Mouse (Mus musculus) thymus, postnatal 4 days (tissue): Measurements from ENCODE around the gene Nelfb.

Experiments used
- DNase-seq: peaks from one replicate; pipeline ENCODE4 v3.0.0; 2021

The Nelfb gene

DNA sequence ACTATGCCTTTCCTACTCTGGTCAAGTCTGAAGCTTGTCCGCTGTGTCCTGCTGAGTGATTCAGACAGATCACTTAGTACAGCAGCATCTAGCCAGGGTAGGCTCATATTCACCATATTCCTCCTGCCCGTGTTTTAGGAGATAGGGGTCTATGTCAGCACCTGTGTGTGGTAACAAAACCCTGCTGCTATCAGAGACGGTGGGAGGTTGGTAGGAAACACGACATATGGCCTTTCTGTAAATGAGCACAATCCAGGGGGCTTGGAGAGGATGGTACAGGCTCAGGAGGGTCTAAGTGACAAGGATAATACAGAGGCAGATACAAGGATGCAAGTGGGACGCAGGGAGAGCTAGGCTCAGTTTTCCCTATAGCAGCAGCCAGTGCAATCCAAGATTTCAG, 18.3 kb upstream of the Nelfb start:
- no peak for DNase-seq

DNA sequence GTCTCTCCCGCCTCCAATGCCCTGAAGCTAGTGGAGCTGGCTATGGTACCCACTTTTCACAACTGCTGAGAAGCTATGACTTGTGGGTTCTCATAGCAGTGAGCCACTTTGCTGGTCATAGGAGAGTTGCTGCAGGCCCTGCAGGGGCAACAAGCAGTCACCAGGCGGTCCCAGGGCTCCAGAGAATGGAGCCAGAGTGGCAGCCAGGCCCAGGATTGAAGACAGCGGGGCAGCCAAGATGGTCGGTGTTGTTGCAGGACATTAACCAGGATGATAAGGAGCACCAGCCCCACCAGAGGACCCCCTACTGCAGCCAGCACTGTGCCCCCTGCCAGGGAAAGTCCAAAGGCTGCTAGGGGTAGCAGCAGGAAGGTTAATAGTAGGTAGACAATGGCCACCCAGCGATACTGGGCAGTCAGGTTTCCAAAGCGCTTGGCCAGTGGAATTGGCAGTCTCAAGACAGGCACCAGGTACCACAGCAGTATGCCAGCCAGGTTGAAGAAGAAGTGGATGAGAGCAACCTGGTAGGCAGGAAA, 17.8 kb upstream of the Nelfb start:
- no peak for DNase-seq

DNA sequence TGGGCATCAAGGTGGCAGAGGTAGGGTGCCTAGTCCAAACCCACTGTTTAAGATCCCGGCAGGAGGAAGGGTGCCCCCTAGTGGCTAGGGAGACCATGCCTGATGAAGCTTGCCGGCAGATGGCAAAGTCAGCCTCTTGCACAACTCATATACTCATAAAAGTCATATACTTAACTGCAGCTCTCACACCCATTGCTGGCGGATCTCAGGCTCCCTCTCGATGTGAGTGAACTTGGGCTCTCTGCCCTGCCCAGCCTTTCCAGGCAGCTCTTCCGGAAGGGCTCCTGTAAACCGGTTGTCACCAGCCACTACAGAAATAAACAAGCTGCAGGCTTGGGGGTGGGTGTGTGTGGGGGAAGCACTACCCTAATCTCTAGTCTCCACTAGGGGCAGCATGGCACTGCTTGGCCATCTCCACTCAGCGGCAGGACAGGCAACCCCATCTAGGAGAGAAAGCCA, 17.2 kb upstream of the Nelfb start:
- peak; percentile 95 for DNase-seq

DNA sequence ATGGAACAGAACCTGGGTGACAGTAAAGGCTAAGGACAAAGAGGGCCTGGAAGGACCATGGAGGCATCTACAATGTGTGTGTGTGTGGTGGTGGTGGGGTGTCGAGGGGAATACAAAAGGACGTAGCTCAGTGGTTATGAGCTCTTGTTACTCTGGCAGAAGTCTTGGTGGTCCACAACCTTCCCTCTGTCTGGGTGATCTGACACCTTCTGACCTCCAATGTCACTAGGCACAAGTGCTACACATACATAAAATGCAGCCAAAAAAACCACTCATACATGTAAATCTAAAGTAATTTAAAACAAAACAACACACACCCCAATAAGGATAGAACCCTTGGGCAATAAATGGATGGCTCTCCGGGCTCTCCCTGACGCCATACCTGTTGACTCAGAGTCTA, 16.1 kb upstream of the Nelfb start:
- no peak for DNase-seq

DNA sequence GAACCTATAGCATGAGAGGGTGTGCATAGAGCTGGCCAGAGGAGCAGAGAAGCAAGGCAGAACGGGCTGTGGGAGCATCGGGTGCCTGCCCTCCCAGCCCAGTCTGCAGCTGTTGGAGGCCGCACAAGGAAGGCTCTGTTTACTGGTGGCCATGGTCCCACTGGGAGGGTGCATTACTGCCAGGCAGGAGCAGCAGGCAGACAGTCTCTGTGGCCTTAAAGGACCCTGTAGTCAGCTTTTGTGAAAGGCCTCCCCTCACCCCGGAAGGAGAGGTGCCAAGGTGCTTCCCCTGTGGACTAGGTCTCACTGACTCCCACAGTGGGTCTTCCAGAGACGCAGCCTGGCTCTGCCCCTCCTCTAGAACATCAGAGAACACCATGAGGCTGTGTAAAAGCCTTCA, 15.6 kb upstream of the Nelfb start:
- DNase-seq: no peak

DNA sequence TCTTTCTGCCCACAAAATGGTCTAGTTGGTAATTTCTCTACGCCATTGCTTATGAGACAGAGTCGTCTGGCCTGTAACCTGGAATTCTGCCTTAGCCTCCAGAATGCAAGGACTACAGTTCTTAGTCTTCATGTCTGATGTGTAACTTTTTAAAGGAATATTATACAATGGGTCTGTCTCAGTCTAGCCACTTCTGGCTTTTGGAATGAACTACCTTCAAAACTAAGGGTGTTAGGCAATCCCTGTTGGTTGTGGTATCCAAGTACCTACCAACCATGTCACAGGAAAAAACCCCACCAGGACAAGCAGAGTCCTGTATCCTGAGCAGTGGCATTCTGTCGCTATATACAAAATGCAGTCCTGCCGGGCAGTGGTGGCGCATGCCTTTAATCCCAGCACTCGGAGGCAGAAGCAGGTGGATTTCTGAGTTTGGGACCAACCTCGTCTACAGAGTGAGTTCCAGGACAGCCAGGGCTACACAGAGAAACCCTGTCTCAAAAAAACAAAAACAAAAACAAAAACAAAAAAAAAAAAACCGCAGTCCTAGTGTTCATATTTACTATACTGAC, 14.6 kb upstream of the Nelfb start:
- no peak for DNase-seq

DNA sequence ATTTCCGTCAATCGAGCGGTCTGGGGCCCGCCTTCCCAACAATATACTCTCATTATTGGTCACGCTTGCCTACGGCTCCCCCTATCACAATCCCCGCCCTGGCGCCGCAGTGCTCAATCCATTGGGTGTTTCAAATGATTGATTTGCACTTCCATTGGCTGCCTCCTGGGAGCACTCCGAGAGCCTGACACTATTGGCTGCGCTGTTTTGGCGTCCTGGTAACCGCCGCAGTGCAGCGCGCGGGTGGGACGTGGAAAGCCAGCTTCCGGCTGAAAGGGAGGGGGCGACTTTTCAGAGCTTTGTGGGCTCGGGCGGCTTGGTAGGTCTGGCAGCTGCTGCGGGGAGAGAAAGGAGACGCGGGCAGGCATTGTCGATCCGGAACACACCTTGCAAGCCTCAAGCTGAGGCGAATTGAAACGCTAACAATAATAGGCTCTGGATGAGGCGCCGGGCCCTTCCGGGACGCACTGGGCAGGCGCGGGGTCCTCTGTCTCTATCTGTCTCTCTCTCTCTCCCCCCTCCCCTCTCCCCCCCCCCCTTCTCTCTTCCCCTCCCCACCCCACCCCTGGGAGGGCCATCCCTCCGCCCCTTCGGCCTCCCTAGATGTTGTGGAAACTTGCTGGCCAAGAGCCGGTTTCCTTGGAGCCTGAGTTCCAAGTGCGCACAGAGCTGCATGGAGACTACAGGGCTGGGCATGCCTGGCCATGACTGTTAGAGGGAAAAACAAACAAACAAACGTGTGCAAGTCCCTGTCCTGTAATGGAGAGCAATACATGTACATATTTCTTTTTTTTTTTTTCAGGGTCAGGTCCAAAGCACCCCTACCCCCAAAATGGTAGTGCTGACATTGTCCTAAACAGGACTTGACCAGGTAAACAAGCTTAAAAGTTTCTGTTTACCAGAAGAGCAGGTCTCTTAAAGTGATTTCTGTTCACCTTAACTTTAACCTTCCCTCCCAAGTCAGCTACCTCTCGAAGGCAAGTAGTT, 13.8 kb upstream of the Nelfb start:
- DNase-seq: peak; percentile 94

DNA sequence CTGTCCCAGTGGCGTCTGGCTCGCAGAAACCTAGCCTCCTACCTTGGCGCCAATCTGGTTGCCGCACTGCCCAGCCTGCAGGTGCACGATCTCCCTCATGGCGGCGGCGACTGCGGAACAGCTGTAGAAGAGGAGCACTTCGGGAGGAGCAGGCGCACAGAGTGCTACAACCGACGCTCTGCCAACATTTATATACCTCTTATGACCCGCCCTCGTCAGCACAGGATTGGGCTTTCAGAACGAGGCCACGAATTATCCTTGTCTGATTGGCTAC, 13.1 kb upstream of the Nelfb start, which contains the start of gene Tubb4b:
TSS of gene Tubb4b (minus strand) at position 211 of the 274 bp plus-strand sequence.
- DNase-seq: peak; percentile 91

DNA sequence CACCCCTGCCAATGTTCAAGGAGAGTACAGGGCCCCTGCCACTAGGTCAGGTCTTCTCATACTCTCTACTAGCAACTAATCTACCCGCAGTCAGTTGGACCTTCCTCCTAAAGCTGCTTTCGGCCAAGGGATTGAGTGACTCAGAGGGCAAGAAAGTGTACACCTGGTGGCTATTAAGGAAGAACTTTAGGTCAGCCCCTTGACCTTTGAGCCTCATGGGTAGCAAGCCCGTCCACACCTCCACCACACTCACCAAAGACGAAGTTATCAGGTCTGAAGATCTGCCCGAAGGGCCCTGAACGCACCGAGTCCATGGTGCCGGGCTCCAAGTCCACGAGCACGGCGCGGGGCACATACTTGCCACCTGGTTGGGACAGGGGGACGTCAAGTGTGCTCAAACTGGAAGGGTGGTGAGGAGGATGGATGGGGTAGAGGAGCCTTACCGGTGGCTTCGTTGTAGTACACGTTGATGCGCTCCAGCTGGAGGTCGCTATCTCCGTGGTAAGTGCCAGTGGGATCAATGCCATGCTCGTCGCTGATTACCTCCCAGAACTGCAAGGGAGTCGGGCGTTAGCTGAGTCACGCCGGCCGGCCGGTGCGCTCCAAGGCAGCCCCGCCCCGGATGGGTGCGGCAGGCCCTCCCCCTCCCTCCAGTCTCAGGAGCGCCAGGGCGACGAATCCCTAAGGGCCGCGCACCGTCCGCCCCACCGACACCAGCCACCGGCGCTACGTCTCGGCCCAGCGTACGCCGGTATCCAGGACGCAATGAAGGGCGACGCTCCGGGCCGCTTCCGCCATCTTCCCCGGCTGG, 12.6 kb upstream of the Nelfb start:
- DNase-seq: peak; percentile 84

DNA sequence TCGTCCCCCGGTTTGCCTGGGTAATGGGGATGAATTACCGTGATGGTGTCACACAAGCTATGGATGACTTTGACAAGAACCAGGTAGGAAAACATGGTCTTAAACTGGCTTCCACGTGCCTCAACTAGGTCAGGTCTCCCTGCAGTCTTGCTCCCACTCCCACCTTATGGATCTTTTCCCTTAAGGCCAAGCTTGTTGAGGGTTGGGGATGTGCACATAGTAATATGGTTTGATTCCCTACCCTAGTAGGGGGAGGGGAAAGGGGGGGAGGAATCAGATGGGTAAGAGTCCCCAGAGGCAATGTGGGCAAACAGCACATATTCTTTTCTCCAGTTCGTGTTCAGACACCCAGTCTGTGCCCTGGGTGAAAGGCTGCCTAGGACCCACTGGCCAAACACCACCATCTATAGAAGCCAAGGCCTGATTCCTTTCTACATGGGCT, 10.1 kb upstream of the Nelfb start:
- no peak for DNase-seq

DNA sequence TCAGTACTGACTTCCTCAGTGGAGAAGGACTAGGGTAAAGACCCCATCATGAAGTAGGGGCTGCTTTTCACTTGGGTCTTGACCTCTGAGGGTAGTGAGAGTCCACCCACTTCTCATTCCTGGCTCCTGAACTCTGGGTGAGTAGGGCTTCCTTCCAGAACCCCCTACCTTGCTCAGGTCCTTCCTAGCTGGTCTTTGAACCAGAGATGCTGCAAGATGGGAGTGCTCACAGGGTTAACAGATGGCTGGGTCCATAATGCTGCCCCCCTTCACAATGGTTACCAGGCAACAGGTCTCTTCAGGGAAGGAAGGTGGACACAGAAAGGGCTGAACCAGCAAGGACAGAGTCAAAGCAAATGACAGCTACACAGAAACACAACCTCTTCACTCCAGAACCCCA, 7.2 kb upstream of the Nelfb start, which contains the start of gene Fam166a:
TSS of gene Fam166a (plus strand) at position 301 of the 400 bp plus-strand sequence.
- no peak for DNase-seq

DNA sequence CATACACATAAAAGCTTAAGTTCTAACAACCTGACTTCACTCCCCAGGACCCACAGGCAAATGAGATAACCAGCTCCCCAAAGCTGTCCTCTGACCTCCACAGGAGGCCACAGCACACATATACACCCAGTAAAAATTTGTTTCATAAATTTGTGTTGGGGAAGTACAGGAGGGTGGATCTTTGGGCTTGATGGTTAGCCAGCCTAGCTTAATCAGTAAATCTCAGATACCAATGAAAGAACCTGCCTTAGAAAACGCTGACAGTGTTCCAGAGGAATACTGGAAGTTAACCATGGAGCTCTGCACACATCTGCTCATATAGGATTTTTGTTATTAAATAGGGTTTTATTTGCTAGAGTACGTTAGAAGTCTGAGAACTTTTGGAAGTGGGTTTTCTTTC, 6.4 kb upstream of the Nelfb start:
- DNase-seq: no peak

DNA sequence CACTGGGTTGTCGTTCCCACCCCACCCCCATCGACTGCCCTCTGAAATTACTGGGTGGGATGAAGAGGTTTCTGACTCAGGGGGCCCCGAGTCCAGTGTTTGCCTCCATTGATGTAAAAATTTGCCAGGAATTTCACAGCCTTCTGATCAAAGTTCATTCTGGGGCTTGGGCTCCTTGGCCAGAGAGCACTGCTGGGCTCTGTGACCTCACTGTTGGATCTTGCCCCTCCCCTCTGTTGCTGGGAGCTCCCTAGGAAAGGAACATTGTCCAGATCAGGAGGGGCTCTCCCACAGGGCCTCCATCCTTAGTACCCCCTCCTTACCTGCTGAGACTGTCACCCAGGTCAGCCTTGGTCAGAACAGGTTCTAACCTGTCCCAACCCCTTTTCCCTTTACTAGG, 3.2 kb upstream of the Nelfb start, which contains the start of gene Stpg3:
TSS of gene Stpg3 (minus strand) at position 194 of the 400 bp plus-strand sequence.
- no peak for DNase-seq

DNA sequence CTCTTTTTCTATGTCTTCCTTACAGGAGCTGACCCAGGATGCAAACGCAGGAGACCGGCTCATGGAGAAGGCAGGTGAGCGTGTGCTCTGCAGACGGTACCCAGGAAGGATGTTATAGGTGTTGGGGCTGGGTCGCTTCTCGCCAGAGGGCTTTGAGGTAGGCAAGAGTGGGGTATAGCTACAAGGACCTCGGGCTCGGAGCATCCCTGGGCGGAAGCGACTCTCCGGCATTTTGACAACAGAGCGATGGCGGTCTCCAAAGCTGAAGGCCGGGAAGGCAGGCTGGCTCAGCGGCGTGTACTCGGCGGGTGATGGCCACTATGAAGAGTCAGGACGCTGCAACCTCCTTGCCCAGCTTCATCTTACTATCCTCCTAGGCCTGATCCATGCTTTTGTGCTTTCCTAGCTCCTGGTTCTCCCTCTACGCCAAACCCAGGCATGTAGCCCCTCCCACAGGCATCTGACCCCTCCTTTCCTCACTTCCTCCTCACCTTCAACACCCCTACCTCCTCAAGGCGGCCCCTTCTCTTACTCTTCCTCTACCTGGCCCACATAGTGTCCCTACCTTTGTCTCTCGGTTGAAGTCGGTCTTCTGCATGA, 2.1 kb upstream of the Nelfb start:
- DNase-seq: no peak

DNA sequence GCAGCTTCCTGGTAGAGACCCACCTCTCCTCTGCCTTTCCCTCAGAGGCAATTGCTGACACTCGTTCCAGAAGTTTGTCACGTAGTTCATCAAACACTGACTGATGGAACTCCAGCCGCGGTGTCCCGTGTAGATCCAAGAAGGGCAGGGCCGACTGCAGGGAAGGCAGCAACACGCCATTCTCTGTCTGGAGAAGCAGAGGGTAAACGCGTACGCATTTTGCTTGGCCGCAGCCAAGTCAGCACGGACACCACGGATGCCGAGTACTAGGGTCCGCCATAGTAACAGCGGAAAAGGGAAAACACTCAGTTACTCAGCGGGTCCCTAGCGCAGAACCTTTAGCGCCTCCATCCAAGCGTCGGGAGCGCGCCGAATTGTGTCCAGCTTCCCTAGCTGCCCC, 603 bp downstream of the Nelfb start:
- no peak for DNase-seq

DNA sequence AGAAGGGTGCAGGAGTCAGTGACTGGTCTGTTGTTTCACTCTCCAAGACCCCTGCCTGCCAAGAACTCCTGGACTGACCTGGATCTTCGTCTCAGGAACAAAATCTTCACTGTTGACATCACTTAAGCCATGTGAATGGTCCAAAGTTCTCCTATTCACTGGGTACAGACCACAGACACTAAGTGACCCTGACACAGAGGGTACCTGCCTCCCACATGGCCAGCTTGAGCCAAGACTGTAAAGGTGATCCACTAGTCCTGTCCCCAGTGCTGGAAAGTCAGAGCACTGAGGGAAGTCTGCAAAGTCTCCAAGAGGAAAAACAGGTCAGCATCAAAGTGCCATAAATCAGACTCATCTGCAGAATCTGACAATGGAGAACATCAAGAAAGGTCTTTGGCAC, 3.7 kb downstream of the Nelfb start:
- DNase-seq: no peak

DNA sequence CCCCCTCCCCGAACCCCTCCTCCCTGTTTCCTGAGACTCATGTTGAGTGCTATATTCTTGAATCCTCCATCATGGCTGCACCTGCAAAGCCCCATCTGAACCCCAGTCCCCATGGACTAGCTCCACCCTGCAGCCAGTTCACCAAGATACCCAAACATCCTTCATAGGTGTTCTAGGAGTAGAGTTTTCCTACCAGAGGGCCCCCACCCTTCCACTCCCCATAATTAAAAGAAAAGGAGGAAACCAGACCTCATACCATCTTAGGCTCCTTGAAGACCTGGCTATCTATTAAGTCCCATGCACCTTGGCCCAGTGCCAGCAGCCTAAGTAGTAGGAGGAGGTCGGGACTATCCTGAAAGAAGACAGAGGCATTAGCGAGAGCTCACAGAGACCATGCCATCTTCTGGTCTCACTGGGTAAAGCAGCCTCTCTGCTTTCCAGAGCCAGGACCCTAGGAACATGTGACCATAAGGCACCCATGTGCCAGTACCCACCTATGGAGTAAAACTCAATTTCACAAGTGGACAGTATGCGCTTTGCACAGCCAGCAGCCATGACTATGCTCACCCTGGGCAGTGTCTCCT, 7.6 kb downstream of the Nelfb start:
- no peak for DNase-seq

DNA sequence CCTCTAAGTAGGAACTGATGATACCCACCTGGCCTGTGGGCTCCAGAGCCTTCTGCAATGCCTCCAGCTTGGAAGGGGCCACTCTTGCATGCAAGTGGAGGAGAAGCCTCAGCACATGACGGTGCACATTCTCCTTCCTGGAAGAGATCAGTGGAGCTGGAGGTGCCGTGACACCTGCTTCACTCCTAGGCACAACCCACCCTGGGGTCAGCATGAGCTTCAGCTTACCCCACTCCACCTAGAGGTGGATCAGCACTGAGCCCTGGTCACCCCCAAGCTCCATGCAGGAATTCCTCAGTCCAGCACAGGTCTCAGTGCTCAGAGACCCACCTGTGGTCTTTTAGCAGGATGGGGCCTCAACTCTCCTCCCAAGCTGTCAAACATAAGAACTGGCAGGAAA, 10.7 kb downstream of the Nelfb start:
- no peak for DNase-seq

DNA sequence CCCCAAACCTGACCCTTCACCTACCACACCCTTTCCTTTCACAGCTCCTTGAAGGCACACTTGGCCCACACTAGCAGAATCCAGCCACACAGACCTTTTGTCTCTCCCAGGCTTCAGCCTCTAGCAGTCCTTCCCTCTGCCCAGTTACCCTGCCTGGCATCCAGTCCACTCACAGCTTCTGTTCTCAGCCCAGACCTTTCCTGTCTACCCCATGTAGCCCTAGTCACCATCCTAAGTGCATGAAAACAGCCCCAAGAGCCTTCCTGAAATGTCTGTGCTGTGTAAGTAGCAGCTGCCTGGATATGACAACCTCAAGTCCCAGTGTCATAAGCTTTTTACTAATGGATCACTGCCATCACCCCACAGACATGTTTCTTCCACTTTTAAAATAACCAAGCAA, 13.3 kb downstream of the Nelfb start:
- DNase-seq: no peak

DNA sequence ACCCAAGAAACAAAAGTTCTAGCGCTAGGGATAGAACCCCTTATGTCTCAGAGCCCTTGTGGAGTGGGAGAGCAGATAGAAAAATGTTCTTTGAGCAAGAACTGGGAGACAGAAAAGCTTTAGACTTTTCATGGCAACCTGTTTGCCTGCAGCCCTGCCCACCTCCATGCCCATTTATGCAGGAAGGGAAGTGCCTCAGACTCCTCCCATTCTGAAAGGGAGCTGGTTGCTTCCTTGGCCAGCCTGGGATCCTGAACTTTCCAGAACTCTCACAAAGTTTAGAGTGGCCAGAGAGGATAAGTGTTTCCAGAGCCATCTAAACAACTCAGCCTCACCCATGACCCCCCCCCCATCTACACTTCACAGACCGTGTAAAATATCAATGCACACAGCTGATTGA, 14.1 kb downstream of the Nelfb start:
- DNase-seq: no peak

DNA sequence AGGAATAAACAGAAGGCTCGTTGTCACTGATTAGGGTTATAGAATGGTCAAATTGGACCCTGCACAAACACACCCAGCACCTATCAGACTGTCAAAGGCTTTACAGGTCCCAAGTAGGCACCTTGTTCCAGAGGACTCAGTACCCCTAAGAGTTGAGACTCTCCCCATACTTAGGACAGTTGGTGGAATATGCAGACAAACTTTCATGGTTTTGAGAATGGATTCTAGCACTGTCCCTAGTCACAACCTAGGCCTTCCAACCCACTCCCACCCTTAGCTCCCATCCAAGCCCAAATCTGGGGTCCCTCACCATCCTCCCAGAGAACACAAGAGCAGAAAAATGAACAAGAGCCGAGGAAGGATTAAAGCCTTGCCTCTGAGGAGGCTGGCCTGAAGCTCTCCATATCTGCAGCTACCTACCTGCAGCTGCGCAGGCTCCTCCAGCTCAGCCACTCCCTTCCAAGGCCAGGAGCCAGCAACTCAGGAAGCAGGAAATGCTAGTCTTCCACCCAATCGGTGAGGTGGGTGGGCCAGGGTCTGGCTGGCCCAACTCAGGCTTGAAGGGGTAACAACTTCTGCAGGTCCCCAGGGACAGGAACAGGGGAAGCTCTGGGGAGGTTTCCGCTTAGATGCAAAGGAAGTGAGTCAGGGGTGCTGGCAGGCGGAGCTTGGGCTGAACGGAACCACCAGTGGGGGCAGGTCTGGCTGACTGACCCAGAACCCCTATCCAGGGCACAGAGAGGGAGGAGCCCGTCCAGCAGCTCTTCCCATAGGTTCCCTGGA, 14.9 kb downstream of the Nelfb start, which contains the start of gene Tor4a:
TSS of gene Tor4a (minus strand) at position 715 of the 783 bp plus-strand sequence.
- peak; percentile 75 for DNase-seq
